Mouse (Mus musculus): ENCODE results near the gene Nfatc2. TPM values are rescaled to one million over a fixed set of nuclear protein-coding genes. Genes with fewer than 3 reads are reported as not detected.

Gene Nfatc2
- 84.7 TPM for total RNA-seq (2023)

GRCm38 (mm10) chr2:168601491-168602386, at the start of gene Nfatc2:
TSS of gene Nfatc2 (minus strand) at chr2:168601657.

Other genes starting within 250 kb of the Nfatc2 start
- gene Atp9a, start 140.8 kb upstream of the Nfatc2 start, total RNA-seq (2023): 14.6 TPM
- gene Sall4, start 166.3 kb upstream of the Nfatc2 start, total RNA-seq (2023): not detected

All from CD4-positive naive resting alpha-beta T cell, adult 76 days (primary cell).